Mouse (Mus musculus): ENCODE data around the gene Phactr2.

Gene Phactr2

DNA sequence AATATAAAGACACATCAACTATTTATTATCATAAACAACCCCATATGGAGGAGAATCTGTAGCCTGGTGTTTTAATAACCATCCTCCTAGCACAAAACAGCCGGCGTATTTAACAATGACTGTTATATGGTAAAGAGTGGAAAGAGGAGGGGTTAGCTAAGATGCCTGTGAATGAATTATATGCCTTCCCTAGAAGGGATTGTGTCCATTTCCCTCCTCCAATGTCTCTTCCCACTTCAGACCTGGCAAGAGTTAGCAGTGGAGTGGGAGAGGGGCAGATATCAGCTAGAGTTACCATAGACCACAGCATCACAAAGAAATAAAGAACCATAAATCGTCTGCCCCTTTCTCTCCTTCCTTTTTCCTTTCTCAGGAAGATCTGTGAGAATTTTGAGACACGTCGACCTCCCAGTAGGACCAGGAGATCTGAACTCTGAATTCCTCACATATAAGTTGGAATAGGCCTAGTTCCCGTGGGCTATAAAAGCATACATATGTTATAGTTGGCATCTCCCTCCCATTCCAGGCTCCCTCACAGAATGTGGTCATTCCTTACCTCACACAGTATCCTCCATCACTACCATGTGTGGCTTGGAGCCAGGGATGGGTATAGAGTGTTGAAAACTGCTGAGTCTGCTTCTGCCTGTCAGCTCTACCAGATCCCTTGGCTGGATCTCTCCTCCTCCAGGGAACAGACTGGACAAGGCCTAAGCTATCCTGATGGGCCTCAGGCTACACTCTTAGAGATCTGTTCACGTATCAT, 25.7 kb downstream of the Phactr2 start:
- no peak for DNase-seq (ENCODE audit: low spot score)

DNA sequence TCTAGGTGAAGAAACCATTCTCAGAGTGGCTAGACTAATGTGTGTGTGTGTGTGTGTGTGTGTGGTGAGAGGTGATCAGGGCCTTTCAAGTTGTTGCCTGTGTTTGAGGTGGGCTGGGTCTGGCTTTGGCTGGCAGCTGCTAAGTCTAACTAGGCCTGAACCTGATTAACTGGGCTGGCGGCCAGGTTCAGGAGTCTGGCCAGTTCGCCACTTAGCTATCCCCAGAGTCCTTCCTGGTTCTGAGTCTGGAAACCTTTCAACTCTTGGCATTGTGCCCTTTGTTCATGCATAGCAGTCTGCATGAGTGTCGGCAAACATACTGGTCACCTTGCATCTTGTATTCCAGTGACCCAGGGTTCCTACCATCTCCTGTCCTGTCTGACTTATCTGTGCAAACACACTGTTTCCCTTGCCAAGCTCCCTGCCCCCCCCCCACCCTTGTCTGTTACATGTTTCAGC, 27.4 kb downstream of the Phactr2 start:
- DNase-seq (ENCODE audit: low spot score) = no peak

- DNase-seq (ENCODE audit: low spot score) = no peak
Measured at GRCm38 (mm10) chr10:13444257-13444656, 30.0 kb downstream of the Phactr2 start.

GRCm38 (mm10) chr10:13443647-13444046, 30.6 kb downstream of the Phactr2 start:
- no peak for DNase-seq (ENCODE audit: low spot score)

- DNase-seq (ENCODE audit: low spot score) = no peak
Measured at GRCm38 (mm10) chr10:13440292-13440691, 33.9 kb downstream of the Phactr2 start.

GRCm38 (mm10) chr10:13438118-13438821, 35.9 kb downstream of the Phactr2 start:
- DNase-seq (ENCODE audit: low spot score) = no peak

GRCm38 (mm10) chr10:13437011-13437410, 37.2 kb downstream of the Phactr2 start:
- DNase-seq (ENCODE audit: low spot score) = no peak

- DNase-seq (ENCODE audit: low spot score) = no peak
Measured at GRCm38 (mm10) chr10:13433016-13433415, 41.2 kb downstream of the Phactr2 start.

DNA sequence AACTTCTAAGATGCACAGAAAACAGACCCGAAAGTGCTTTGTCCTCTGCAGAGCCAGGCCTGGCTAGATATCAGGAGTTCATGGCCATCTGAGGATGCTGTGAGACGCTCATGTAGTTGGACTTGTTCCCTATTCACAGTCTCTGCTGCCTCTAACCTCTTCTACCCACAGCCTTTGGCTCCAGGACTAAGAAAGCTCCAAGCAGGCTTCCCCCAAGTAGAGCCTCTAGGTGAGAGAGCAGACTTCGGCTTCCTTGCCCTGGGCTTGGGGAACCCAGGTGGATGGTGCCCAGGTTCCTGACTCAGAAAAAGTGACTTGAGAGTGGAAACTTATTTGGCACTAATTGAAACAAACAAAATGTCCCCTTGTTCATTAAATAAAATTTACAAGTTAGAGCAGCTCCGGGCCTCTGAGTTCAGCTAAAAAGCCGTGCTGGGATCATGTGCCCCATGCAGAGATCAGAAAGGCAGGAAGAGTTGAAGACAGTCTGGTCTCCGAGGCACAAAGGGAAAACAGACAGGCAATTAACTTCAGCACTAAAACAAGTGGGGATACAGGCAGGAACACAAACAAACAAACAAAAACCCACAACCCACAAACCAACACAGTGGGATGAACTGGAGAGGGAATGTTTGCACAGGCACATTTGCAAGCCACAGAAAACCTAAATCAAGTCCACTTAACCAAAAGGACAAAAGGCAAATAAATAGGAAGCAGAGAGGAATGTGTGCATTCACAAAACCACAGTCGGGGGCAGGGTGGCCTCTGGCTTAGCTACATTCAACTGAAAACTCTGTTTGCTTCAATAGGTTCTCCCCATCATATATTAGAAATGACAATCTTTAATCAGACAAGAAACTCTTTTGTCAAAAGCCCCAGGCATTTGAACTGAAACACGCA, 42.3 kb downstream of the Phactr2 start:
- no peak for DNase-seq (ENCODE audit: low spot score)

DNA sequence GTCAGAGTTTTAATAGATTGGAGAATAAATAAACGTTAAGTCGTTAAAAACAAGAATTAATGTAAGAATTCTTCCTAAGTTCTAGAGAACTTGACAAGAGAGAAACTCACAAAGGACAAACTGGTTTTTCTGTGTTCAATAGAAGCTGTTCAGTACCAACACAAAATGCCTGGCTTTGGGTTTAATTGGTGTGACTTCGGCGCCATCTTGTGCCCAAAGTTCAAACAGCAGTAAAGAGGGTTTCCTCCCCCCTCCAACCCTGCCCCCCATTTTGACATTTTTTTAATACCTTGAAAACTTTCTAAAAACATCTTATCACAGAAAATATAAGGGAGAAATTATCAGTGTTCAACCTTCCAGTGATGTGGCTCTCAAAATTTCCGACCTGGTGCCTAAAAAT, 44.4 kb downstream of the Phactr2 start:
- peak; percentile 33 for DNase-seq (ENCODE audit: low spot score)

DNA sequence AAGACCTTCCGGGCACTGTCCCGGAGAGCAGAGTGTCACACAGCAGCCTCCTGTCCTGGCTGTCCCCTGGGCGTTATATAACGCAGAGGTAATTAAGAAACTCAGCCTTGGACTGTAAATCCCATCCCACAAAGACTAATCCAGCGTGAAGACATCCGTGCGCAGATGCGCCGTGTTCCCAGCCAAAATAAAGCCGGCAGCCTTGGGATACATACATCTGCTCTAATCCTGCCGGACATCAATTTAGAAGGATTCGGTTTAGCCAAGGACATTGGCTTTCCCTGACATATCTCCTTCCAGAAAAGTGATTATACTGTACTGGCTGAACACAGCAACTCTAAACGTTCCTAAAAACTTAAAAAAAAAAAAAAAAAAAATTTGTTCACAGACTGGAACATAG, 45.0 kb downstream of the Phactr2 start:
- no peak for DNase-seq (ENCODE audit: low spot score)

DNA sequence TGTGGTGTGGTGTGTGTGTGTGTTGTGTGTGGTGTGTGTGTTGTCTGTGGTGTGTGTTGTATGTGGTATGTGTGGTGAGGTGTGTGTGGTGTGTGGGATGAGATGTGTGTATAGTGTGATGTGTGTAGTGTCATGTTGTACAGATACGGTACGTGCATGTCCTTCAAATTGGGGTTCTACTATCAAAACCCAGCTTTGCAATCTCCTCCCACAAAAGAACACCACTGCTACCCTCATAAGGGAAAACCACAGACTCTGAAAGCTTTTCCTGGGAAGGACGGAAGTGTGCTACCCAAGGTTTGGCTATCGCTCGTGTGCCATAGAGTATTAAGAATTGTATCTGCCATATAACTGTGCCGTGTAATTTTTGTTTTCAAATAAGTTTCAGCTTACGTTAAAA, 45.7 kb downstream of the Phactr2 start:
- DNase-seq (ENCODE audit: low spot score) = no peak

DNA sequence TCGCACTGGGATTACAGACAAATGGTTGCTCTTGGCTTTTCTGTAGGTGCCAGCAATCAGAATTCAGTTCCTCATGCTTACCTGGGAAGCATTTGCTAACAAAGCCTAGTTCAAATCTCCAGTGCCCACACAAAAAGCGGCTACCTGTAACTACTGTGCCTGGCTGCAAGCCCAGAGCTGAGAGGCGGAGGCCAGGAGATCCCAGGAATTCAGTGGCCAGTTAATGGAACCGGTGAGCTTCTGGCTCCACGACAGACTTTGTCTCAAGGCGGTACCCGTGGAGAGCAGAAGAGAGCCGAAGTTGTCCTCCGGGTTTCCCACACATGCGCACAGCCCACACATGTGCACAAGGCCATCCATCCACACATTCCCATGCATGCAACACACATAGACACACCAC, 46.6 kb downstream of the Phactr2 start:
- no peak for DNase-seq (ENCODE audit: low spot score)

DNA sequence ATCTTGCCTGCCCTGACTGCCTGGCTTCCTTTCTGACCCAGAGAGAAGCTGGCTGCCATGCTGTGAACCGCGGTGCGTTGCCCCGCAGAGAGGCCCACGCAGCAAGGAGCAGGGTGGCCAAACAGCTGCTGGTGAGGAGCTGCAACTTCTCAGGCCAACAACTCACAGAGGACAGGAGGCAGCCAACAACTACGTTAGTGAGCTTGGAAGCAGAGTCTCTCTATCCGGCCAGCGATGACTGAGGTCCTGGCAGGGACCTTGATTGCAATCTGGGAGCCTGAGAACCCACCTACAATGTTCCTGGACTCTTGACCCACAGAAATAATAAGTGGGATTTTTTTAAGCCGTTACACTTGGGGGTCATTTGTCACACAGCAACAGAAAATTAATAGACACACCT, 49.0 kb downstream of the Phactr2 start:
- no peak for DNase-seq (ENCODE audit: low spot score)

GRCm38 (mm10) chr10:13424508-13424907, 49.7 kb downstream of the Phactr2 start:
- DNase-seq (ENCODE audit: low spot score) = no peak

GRCm38 (mm10) chr10:13424015-13424414, 50.2 kb downstream of the Phactr2 start:
- no peak for DNase-seq (ENCODE audit: low spot score)

DNA sequence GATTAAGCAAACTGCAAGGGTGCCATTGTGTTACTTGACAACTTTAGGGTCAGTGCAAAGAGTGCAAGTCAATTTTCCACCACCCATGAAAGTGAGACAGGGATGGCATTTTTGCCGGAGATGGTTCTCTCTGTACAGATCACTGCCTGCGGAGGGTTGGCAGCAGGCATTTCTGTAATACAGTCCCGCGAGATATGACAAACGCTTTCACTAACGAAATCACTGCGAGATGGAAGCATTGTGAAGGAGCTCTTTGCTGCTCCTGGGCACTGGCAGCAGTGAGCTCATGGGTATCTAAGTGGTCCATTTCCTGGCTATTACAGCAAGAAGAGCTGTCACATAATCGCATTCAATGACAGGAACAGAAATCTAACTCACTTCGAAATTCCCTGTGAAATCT, 52.1 kb downstream of the Phactr2 start:
- no peak for DNase-seq (ENCODE audit: low spot score)

DNA sequence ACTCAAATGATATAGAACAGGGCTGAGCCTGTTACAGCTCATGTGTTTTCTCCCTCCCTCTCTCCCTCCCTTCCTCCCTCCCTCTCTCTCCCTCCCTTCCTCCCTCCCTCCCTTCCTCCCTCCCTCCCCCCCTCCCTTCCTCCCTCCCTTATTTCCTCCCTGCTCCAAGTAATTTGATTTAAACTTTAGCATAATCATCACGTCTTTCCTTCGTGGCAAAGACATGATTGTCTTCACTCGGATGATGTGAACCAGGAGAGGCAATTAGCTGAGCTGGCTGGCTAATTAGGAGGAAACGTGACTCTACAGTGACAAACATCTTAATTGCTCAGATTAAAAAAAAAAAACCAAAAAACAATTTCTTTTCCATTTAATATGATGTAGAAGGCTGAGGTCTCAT, 55.0 kb downstream of the Phactr2 start:
- DNase-seq (ENCODE audit: low spot score) = no peak

DNA sequence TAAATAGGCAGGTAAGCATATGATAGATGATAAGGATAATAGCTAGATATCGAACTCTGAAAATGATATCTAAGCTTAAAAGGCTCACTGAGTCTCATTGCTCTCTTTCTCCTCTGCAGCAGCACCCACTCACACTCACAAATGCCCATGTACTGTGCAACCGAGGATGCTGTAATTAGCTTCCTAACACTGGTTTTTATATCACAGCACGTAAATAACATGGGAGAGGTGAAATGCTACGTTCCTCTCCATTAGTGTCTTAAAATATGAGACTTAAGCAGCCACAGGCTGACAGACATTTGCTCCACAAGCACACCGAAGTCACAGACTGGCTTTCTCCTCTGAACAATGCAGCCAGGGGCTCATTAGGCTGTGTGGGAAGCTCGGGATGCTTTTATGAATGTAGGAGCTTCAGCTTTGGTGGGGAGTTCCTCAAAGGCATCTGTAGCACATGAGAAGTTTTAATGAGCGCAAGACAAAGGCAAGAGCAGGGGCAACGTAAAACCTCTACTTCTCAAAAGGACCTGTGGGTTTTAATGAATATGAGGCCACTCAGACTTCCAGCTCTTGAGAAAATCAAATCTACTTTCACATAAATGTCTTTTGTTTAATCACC, 58.6 kb downstream of the Phactr2 start:
- no peak for DNase-seq (ENCODE audit: low spot score)

- no peak for DNase-seq (ENCODE audit: low spot score)
Measured at GRCm38 (mm10) chr10:13412202-13412923, 61.8 kb downstream of the Phactr2 start.

- no peak for DNase-seq (ENCODE audit: low spot score)
Measured at GRCm38 (mm10) chr10:13411056-13411455, 63.2 kb downstream of the Phactr2 start.
